In genomic region chr14:41102269-41102668, GRCm38 (mm10) we compare ENCODE assay signal across 25 mouse cellular contexts. TPM values are rescaled to one million over a fixed set of nuclear protein-coding genes. Genes with fewer than 3 reads are reported as not detected.
"Had no signal": no experiment of that assay in that cellular context is flagged by ENCODE, and none has a peak within 500 bp of the region (broad histone marks: within the 10 kb centered on the region; RNA-seq: fewer than 3 reads in every experiment).

No protein-coding gene starts in this region.

- H3K4me3 ChIP-seq: neural tube, embryonic 13.5 days; neural tube, embryonic 15.5 days; stomach, embryonic 15.5 days had no signal

- H3K4me2 ChIP-seq: neural tube, embryonic 13.5 days; neural tube, embryonic 15.5 days; stomach, embryonic 15.5 days had no signal

- H3K4me1 ChIP-seq: neural tube, embryonic 13.5 days; neural tube, embryonic 15.5 days; stomach, embryonic 15.5 days had no signal

- H3K27ac ChIP-seq: neural tube, embryonic 13.5 days; neural tube, embryonic 15.5 days; stomach, embryonic 15.5 days; stomach, postnatal 0 days had no signal

- DNase-seq: retina, postnatal 1 day; right cerebral cortex, adult 18-20 months; right cerebral cortex, postnatal 14 days; right cerebral cortex, postnatal 25 days; right cerebral cortex, postnatal 4 days; spleen, adult 18-20 months; thymus, adult 18-20 months; thymus, adult 2 months; thymus, postnatal 14 days; thymus, postnatal 25 days; thymus, postnatal 36 days; thymus, postnatal 4 days had no signal

- H3K9me3 ChIP-seq: neural tube, embryonic 13.5 days; neural tube, embryonic 15.5 days; stomach, embryonic 15.5 days had no signal

- H3K36me3 ChIP-seq: neural tube, embryonic 13.5 days; neural tube, embryonic 15.5 days; stomach, embryonic 15.5 days had no signal

- H3K27me3 ChIP-seq: neural tube, embryonic 13.5 days; neural tube, embryonic 15.5 days; stomach, embryonic 15.5 days had no signal

- H3K9ac ChIP-seq: neural tube, embryonic 13.5 days; neural tube, embryonic 15.5 days; stomach, embryonic 15.5 days had no signal

RNA-seq across cellular contexts. Expression of gene Mat1a, which starts 2.6 kb away (rescaled TPM):
- total RNA-seq: neutrophil, adult 5-6 weeks had no signal
- polyA plus RNA-seq: neural tube, embryonic 13.5 days; neural tube, embryonic 14.5 days; neural tube, embryonic 15.5 days; small intestine, adult 2 months; stomach, embryonic 14.5 days; urinary bladder, adult 2 months had no signal

RNA-seq across cellular contexts. Expression of gene Sftpa1, which starts 29.3 kb away (rescaled TPM):
- total RNA-seq: neutrophil, adult 5-6 weeks had no signal
- polyA plus RNA-seq: neural tube, embryonic 14.5 days; neural tube, embryonic 15.5 days; small intestine, adult 2 months; spleen, adult 2 months; stomach, embryonic 14.5 days; stomach, embryonic 15.5 days; stomach, embryonic 16.5 days; stomach, postnatal 0 days; testis, adult 2 months; urinary bladder, adult 2 months had no signal

RNA-seq across cellular contexts. Expression of gene Dydc1, which starts 29.6 kb away (rescaled TPM):
- total RNA-seq: neutrophil, adult 5-6 weeks had no signal
- polyA plus RNA-seq: neural tube, embryonic 13.5 days; neural tube, embryonic 14.5 days; neural tube, embryonic 15.5 days; small intestine, adult 2 months; spleen, adult 2 months; stomach, embryonic 14.5 days; stomach, embryonic 15.5 days; stomach, embryonic 16.5 days; stomach, postnatal 0 days; thymus, postnatal 0 days; urinary bladder, adult 2 months had no signal

RNA-seq across cellular contexts. Expression of gene Dydc2, which starts 33.3 kb away (rescaled TPM):
- total RNA-seq: neutrophil, adult 5-6 weeks had no signal
- polyA plus RNA-seq: neural tube, embryonic 13.5 days; small intestine, adult 2 months; spleen, adult 2 months; stomach, embryonic 14.5 days; stomach, embryonic 15.5 days; stomach, embryonic 16.5 days; stomach, postnatal 0 days; thymus, adult 2 months; urinary bladder, adult 2 months had no signal

RNA-seq across cellular contexts. Expression of gene Mbl1, which starts 49.0 kb away (rescaled TPM):
- polyA plus RNA-seq: neural tube, embryonic 13.5 days; neural tube, embryonic 14.5 days; neural tube, embryonic 15.5 days; small intestine, adult 2 months; spleen, adult 2 months; stomach, embryonic 14.5 days; stomach, postnatal 0 days; thymus, adult 2 months; thymus, postnatal 0 days; urinary bladder, adult 2 months had no signal
